Mouse (Mus musculus): ENCODE results near the gene Spink2. TPM values are rescaled to one million over a fixed set of nuclear protein-coding genes. Genes with fewer than 3 reads are reported as not detected.

The Spink2 gene
- not detected for polyA plus RNA-seq (2015; fragmentation: Illumina TruSeq; extraction: RNeasy Lipid Tissue Mini Kit (QIAGEN cat#74804); ENCODE audit: insufficient read depth, low read depth, low replicate concordance)

GRCm38 (mm10) chr5:77211236-77211635 is at the start of gene Spink2:
TSS of gene Spink2 (minus strand) at chr5:77211471.

Other genes starting within 250 kb of the Spink2 start
- gene Srp72, start 236.8 kb downstream of the Spink2 start, polyA plus RNA-seq (2015; fragmentation: Illumina TruSeq; extraction: RNeasy Lipid Tissue Mini Kit (QIAGEN cat#74804); ENCODE audit: insufficient read depth, low read depth, low replicate concordance) = 30.1 TPM
- gene Arl9, start 207.4 kb downstream of the Spink2 start, polyA plus RNA-seq (2015; fragmentation: Illumina TruSeq; extraction: RNeasy Lipid Tissue Mini Kit (QIAGEN cat#74804); ENCODE audit: insufficient read depth, low read depth, low replicate concordance) = not detected
- not detected for gene Thegl, start 195.4 kb downstream of the Spink2 start, polyA plus RNA-seq (2015; fragmentation: Illumina TruSeq; extraction: RNeasy Lipid Tissue Mini Kit (QIAGEN cat#74804); ENCODE audit: insufficient read depth, low read depth, low replicate concordance)
- gene Hopx, start 96.3 kb downstream of the Spink2 start, polyA plus RNA-seq (2015; fragmentation: Illumina TruSeq; extraction: RNeasy Lipid Tissue Mini Kit (QIAGEN cat#74804); ENCODE audit: insufficient read depth, low read depth, low replicate concordance) = 5.3 TPM
- 1.1 TPM for gene Rest, start 54.0 kb upstream of the Spink2 start, polyA plus RNA-seq (2015; fragmentation: Illumina TruSeq; extraction: RNeasy Lipid Tissue Mini Kit (QIAGEN cat#74804); ENCODE audit: insufficient read depth, low read depth, low replicate concordance)
- gene Noa1, start 98.6 kb upstream of the Spink2 start, polyA plus RNA-seq (2015; fragmentation: Illumina TruSeq; extraction: RNeasy Lipid Tissue Mini Kit (QIAGEN cat#74804); ENCODE audit: insufficient read depth, low read depth, low replicate concordance) = 6.4 TPM
- gene Polr2b, start 98.7 kb upstream of the Spink2 start, polyA plus RNA-seq (2015; fragmentation: Illumina TruSeq; extraction: RNeasy Lipid Tissue Mini Kit (QIAGEN cat#74804); ENCODE audit: insufficient read depth, low read depth, low replicate concordance) = 7.3 TPM
- gene Igfbp7, start 196.6 kb upstream of the Spink2 start, polyA plus RNA-seq (2015; fragmentation: Illumina TruSeq; extraction: RNeasy Lipid Tissue Mini Kit (QIAGEN cat#74804); ENCODE audit: insufficient read depth, low read depth, low replicate concordance) = 268 TPM

All from pancreas, adult 10 weeks (tissue).